Mouse (Mus musculus): Measurements from ENCODE around the gene Hist1h1b.

The Hist1h1b gene

DNA sequence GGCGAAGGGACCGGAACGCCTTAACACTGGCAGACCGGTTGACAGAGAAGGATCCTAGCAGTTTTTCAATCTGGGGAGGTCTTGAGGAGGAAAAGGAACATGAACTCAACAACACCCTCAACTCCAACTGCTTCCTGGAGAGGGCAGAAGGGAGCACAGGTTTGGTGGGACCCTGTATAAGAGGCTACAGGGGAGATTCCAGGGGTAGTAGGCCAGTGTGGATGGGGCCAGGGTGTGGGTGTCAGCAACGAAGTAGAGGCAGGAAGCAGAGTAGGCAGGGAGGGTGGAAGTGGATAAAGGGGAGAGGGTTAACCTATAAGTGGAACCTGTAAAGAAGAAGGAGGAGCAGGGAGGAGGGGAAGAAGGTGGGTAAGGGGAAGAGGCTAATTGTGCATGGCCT is 47.0 kb downstream of the Hist1h1b start:
- peak; percentile 63 for DNase-seq (ENCODE audit: low read depth, low spot score)

All from ZHBTc4 (cell line).